Mouse (Mus musculus): Measurements from ENCODE around the gene Tmem217. TPM values are rescaled to one million over a fixed set of nuclear protein-coding genes. Genes with fewer than 3 reads are reported as not detected.
"Not testable (repeated sequence)": the region's sequence is repeated elsewhere in the genome, so short reads cannot be mapped to it uniquely, and the experiment has no call there.

Gene Tmem217
- total RNA-seq, 2 experiments from 2014 or later = not detected

DNA sequence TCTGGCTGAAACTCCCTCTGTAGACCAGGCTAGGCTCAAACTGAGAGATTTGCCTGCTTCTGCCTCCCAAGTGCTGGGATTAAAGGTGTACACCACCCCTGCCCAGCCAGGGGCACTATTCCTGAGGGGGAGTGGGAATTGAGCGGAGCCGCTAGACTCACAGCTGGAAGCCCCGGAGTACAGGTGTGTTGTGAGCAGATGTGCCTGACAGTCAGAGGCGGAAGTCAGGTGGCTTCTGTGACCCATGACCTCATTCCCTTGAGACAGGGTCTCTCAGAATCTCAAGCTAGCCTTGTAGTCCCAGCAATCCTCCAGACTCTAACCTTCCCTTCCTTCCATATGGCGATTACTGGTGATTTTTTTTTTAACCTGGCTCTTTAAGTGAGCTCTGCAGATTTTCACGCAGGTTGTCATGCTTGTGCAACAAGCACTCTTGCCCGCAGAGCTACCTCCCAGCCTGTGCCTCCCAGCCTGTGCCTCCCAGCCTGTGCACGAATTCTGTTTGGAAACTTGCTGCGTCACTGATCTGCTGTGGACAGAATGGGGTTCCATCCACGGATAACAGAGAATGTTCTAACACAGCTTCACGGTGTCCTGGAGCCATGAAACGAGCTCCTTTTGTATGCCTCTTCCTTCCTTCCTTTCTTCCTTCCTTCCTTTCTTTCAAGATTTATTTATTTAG lies 43.1 kb downstream of the Tmem217 start:
- intact Hi-C loops (cut with DNase I) = no loop called here

DNA sequence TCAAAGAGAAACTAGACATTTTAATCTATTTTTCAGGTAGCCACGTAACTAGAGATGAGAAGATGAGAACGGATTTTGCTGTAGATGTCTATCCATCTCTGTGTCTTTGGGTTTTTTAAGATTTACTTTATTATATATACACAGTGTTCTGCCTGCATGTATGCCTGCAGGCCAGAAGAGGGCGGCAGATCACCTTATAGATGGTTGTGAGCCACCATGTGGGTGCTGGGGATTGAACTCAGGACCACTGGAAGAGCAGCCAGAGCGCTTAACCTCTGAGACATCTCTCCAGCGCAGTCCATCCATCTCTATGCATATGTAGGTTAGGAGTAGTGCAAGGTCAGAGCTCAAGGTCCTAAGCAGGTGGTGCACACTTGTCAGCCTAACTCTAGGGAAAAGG lies 48.5 kb downstream of the Tmem217 start:
- intact Hi-C loops (cut with DNase I) = loop anchor here (2.0 kb wide), 1 partner anchor 111 kb away; no protein-coding TSS in a partner anchor
- DNase-seq = peak in 1 of 2 experiments; percentile 9

More for the DNA sequence above, 43.1 kb downstream of the Tmem217 start:
- no peak for DNase-seq

DNA sequence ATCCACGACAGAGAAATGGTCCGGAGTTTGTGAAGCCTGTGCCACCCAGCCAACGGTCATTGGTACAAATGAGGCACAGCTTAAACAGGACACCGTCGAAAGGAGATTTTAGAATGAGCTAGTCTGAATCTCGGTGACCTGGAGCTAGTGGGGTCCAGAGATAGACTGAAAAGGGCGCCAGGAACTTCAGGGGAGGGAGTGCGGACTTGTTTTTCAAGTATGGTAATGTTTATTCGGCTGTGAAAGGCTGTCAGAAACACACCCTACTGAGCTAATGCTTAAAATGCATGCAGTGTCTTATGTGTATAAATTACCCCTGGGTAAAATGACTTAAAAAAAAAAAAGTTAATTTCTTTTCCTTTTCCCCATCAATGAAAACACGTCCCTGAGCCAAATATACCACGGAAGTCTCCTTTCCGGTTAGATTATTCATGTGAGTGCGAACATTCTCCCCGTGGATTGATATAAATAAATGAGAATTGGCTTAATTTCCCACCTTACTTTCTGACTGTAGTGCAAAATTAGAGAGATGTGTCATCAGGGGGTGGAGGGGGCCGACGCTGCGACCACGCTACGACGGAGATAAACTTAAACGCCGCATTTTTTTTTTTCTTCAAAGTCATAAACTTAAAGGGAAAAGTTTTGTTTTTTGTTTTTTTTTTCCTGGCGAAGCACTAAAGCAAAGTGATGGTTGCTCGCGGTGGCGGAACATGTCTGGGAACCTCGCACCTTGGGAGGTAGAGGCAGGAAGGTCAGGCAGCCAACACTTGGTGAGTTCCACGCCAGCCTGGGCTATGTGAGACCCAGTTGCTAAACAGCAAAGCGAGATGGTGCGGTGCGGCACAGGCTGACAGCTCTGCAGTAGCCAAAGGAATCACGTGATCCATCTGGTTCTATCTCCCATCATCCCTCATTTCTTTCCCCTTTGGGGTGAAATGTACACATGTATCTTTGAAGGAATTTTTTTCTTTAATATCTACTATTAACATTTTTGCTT lies 49.2 kb downstream of the Tmem217 start:
- intact Hi-C loops (cut with DNase I) = loop anchor here (2.0 kb wide), 1 partner anchor 110 kb away; no protein-coding TSS in a partner anchor
- no peak for DNase-seq

DNA sequence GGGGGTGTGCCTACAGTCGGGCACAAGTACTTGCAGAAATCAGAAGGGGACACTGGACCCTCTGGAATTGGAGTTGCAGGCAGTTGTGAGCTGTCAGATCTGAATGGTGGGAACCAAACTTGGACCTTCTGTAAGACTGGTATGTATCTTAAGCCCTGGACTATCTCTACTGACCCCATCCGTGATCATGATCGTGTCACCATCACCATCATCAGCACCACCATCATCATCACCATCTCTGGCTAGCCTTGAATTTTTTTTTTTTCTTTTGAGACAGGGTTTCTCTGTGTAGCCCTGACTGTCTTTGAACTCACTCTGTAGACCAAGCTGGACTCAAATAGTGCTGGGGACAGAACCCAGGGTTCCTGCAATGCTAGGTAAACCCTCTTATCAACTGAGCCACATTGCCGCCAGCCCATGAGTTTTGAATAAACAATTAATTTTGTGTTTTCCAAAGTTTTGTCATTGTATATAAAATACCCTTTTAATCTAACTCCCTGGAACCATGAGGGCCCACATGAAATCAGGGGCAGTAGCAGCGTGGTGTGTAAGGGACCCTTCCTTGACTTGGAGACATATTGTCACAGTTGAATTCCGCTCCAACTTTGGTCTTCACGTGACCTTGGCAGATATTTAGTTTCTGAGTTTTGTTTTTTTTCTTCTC lies 50.0 kb downstream of the Tmem217 start:
- intact Hi-C loops (cut with DNase I) = loop anchor here (2.0 kb wide), 1 partner anchor 109 kb away; no protein-coding TSS in a partner anchor
- no peak for DNase-seq

DNA sequence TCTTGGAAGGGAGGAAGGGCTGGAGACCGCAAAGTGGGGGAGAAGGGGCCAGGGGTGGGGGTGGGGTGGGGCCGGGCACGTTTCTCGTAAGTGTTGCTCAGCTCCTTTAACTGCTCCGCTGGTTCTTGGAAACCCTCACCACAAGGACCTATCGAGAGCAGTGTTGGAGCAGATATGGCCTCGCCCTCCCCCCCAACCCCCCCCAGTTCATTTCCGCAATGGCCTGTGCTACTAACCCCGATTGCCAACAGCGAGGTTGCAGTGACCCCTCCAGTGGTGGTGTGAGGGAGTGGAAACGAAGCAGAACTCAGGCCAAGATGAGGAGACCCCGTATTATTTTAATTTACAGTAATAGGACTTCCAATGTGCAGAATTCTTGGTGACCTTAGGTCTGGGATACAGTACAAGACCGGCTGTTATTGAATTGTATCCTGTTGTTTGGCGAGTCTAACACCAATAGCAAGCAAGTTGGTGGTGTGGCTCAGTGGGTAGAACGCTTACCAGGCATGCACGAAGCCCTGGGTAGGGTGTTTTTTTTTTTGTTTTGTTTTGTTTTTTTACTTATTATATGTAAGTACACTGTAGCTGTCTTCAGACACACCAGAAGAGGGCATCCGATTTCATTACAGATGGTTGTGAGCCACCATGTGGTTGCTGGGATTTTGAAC lies 51.2 kb downstream of the Tmem217 start:
- no peak for DNase-seq
- intact Hi-C loops (cut with DNase I) = no loop called here

DNA sequence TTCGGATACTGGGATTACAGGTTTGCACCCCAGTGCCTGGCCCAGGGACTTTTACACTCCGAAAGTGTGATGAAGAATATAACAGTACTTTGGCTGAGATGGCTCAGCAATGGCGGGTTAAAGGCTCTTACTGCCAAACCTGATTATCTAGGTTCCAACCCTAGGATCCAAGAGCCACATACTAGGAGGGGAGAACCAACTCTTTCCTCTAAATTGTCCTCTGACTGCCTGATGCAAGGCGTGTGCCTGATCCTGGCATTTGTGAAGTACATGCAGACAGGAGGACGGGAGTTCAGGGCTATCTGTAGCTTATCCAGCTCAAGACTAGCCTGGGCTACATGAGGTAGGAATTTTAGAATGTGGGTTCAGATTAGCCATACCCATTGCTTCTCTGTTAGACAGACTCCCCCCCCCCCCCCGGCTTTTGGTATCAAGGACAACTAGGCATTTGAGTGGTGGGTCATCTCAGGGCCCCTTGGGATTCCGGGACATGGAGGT lies 51.9 kb downstream of the Tmem217 start:
- DNase-seq = no peak
- intact Hi-C loops (cut with DNase I) = no loop called here

DNA sequence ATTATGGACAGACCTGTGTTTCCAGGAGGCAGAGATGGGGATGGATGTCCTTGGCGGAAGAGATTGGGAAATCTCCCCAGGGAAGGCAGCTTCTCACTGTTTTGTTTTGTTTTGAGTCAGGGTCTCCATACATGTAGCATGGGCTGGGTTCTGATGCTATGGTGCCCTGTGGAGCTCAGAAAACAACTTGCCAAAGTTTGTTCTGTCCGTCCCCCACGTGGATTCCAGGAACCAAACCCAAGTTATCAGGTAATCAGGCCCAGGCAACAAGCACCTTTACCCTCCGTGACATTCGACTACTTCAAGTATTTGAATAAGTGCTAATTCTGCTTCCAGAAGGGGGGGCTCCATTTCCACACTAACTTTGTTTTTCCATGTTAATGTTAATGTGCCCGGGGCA lies 52.7 kb downstream of the Tmem217 start:
- no peak for DNase-seq
- intact Hi-C loops (cut with DNase I) = no loop called here

DNA sequence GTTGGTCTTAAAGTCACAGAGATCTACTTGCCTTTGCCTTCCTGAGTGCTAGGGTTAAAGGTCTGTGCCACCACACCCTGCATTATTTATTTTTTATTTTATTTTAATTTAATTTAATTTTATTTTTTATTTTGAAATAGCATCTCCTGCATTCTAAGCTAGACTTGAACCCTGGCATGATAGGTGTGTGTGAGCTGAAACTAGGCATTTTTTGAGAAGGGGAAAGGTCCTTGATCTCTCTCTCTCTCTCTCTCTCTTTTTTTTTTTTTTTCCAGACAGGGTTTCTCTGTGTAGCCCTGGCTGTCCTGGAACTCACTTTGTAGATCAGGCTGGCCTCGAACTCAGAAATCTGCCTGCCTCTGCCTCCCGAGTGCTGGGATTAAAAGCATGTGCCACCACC lies 53.2 kb downstream of the Tmem217 start:
- DNase-seq; intact Hi-C loops (cut with DNase I): not testable (repeated sequence)

DNA sequence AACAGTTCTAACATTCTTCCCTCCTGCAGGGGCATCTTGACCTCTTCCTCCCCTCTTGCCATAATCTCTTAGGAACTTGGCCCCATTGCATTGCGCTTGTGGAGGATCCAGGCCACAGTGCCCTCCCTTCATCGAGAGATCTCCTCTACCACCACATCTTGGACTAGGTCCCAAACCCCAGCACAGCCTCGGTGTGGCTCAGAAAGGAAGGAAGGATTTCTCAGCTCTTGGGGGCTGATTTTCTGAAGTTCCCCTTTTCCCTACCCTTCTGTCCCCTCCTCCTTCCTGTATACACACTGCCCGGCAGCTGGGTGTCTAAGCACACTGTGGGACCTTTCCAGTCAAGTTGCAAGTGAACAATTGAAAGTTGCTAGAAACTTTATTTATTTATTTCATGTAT lies 54.2 kb downstream of the Tmem217 start:
- intact Hi-C loops (cut with DNase I) = no loop called here
- DNase-seq = peak; percentile 21 to 25

DNA sequence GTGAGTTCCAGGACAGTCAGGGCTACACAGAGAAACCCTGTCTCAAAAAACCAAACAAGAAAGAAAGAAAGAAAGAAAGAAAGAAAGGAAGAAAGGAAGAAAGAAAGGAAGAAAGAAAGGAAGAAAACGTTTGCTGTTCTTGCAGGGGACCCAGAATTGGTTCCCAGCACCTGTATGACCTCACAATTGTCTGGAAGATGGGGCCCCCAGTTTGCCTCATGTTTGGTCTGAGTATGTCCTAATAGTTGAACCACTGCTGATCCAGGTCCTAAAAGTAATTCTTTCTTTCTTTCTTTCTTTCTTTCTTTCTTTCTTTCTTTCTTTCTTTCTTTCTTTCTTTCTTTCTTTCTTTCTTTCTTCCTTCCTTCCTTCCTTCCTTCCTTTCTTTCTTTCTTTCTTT lies 54.7 kb downstream of the Tmem217 start:
- DNase-seq; intact Hi-C loops (cut with DNase I): not testable (repeated sequence)

DNA sequence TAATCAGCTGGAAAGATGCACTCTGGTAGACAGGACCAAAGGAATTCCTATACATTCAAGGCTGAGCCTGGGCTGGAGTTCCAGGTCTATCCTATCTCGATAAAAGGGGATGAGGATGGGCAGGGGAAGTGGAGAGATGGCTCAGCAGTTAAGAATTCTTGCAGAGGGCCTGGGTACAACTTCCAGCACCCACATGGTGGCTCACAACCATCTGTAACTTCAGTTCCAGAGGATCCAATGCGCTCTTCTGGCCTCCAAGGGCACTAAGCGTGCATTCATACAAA lies 55.2 kb downstream of the Tmem217 start:
- no peak for DNase-seq
- intact Hi-C loops (cut with DNase I) = no loop called here

DNA sequence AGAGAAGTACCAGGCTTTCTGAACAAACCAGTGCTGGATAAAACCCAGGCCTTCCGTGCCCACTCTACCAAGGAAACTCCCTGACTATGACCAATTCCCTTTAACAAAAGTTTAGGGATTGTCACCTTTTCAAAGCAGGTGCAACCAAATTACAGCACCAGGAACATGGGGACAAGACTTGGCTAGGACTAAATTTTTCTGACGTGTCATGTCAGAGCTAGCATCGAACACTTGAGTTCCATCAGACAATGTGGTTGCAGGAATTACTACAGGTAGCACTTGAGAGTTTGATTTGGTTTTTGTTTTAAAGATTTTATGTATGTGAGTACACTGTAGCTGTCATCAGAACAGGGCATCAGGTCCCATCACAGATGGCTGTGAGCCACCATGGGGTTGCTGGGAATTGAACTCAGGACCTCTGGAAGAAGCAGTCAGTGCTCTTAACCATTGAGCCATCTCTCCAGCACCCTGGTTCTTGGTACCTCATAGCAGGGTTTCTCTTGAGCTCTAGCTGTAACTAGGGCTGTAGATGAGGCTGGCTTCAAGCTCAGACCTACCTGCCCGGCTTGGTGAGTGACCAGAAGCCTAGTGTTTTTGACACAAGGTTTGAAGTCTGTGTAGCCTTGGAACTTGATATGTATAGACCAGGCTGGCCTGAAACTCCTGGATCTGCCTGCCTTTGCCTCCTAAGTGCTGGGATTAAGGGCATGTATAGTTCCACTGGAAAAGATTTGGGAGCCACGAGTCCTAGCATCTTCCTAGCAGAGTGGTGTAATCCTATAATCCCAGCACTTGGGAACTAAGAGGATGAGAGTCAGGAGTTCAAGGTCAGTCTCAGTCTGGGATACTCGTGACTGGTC lies 55.7 kb downstream of the Tmem217 start:
- DNase-seq = no peak
- intact Hi-C loops (cut with DNase I) = no loop called here

DNA sequence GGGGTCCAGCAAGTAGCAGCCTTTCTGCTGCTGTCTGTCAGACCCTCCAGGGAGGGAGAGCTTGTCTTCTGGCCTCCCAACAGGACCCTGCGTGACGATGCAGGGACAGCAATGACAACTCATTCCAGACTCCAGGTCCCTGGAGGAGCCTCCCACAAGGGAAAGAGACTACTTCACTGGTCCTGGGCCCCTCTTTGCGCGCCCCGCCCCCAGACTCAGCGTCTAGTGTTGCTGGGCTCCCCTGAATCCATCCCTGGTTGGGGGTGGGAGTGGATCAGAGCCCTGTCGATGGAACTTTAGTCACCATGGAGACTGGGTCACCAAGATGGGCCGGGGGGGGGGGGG lies 57.5 kb downstream of the Tmem217 start:
- no peak for DNase-seq
- intact Hi-C loops (cut with DNase I) = no loop called here

DNA sequence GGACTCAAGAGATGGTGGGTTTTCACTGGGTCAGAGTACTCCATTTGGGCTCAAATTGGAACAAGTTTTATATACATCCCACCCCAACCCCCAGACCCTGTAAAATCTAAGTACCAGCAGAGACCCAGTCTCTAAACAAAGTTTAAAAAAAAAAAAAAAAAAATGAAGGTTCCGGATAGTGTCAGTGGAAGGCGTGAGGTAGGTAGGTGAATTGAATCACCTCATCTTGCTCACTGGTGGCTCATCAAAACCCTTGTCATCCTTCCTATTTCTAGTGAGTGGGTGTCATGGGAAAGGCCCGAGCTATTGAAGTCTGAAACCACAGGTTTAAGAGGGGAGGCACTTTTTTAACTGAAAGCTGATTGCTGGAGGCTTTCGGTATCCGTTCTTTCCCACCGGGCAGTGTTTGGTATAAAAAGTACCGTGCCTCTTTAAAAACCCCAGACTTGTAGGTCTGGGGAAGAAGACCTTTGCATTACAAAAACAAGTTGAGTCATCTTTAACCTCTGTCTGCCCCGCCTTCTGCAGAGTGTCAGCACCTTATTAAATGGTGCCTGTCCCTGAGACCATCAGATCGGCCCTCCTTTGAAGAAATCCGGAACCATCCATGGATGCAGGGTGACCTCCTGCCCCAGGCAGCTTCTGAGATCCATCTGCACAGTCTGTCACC lies 58.0 kb downstream of the Tmem217 start:
- DNase-seq = no peak

DNA sequence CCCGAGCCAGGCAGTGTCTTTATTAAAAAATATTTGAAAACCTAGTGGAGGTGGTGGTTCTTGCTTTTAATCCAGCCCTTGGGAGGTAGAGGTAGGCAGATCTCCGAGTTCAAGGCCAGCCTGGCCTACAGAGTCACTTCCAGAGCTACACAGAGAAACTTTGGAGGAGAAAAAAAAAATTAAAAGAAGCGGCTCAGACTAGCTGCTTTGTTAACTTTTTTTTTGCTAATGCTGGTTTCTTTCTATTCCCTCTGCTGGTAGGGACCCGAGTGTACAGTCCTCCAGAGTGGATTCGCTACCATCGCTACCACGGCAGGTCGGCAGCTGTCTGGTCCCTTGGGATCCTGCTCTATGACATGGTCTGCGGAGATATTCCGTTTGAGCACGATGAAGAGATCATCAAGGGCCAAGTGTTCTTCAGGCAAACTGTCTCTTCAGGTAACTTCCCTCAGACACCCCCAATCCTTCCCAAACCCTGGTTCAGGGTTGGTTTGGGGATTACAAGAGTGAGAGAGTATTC lies 58.7 kb downstream of the Tmem217 start:
- DNase-seq = no peak
- intact Hi-C loops (cut with DNase I) = loop anchor here (2.0 kb wide), 1 partner anchor 19 kb away; no protein-coding TSS in a partner anchor

More for the DNA sequence above, 58.0 kb downstream of the Tmem217 start:
- intact Hi-C loops (cut with DNase I) = no loop called here

DNA sequence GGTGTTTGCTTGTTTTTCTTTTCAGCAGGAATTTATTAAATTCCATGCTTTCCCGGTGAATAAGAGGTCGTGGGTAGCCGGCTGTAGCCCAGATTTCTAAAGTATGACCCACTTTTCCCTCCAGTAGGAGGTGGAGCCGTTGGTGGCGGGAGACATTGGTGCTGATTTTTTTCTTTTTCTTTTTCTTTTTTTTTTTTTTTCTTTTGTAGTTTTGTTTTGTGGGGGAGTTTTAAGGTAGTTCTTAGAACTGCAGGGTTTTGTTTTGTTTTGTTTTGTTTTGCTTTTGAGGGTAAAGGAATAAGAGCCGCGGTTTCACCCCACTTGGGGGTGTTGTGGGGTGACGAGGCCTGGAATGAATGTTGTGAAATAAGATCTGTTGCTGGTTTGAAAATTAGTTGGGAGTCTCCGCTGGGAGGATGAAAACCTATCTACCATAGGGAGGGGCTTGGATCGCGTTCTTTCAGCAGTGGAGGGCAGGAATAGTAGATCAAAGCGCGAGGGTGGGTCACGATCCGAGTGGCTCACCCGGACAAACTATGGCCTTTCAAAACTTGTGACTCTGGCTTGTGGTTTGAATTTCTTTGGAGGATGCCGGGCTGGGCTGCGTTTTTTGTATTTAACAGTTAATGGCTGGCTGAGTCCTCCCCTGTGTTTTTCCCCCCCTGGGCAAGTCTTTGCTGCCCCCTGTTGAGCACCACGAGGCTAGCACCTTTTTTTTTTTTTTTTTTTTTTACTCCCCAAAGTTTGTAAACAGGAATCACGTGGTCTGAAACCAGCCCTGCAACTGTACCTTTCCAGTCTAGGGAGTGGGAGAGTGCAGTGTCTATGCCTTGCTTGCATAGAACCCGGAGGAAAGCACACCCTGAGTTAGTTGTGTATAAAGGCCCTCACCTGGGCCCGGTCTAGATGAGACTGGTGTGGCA lies 59.7 kb downstream of the Tmem217 start:
- peak; percentile 74 for DNase-seq
- intact Hi-C loops (cut with DNase I) = loop anchor here (1.0 to 2.0 kb wide), 2 partner anchors 20 to 95 kb away; no protein-coding TSS in a partner anchor

DNA sequence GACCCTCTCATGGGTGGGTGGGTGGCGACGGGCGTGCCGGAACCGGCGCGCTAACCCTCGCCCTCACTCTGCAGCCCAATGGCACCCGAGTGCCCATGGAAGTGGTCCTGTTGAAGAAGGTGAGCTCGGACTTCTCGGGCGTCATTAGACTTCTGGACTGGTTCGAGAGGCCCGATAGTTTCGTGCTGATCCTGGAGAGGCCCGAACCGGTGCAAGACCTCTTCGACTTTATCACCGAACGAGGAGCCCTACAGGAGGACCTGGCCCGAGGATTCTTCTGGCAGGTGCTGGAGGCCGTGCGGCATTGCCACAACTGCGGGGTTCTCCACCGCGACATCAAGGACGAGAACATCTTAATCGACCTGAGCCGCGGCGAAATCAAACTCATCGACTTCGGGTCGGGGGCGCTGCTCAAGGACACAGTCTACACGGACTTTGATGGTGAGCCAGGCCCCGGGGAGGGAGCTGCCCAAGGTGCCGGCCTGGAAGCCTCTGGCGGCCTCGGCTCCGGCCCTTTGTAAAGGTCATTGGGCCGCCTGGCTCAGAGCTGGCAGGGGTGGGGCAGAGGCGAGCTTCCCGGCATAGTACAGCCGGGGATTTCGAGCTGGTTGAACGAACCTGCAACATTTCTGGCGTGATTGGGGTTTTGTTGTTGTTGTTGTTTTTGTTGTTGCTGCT lies 60.5 kb downstream of the Tmem217 start:
- intact Hi-C loops (cut with DNase I) = loop anchor here (1.0 to 2.0 kb wide), 3 partner anchors 21 to 94 kb away; no protein-coding TSS in a partner anchor

More for the DNA sequence above, 60.5 kb downstream of the Tmem217 start:
- DNase-seq = peak; percentile 70 to 72

Data from heart, postnatal 14 days (tissue).